Mouse (Mus musculus): ENCODE measurements at regions not wholly inside any gene's neighbourhood (a gene's known extent, or its start where the extent isn't known, plus 50 kb on each side); places are given as distances from the start of the nearest gene placed in this dataset.

DNA sequence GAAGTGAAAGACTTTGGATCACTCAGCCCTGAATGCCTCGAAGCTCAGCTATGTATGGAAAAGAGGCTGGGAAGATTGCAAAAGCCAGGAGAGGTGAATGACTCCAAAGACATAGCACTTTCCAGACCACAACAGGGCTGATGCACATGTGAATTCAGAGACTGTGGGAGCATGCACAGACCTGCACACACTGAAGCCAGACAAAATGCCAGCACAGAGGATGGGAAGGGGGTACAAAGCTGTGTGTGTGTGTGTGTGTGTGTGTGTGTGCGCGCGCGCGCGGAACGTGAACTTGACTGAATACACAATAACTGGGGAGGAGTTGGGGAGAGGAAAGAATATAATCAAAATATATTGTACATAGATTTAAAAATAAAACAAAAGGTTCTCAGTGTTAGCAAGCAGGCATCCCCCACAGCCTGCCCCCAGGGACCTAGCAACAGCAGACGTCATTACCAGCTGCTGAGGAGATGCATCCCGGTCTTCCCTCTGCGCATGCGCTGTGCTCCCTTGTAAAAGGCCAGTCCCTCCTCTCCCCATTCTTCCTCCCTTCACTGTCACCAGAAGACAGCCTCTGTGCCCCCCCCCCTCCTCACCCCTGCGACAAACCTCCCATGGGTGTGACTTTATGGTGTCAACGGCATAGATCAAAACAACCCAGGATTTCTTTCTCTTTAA lies 89.5 kb upstream of the Mrps22 start:
- H3K4me3 ChIP-seq (ENCODE audit: insufficient read depth in 1 of 2, low read depth in 1 of 2, low read length in 2 of 2, poor library complexity in 1 of 2, severe bottlenecking in 1 of 2): no peak overlapping the region
- H3K4me1 ChIP-seq (ENCODE audit: control insufficient read depth in 2 of 2, insufficient read depth in 2 of 2, low read length in 2 of 2, poor library complexity in 1 of 2): no peaks in the 10 kb centered on the region
- no peak overlapping the region for H3K9ac ChIP-seq (ENCODE audit: insufficient read depth, low read depth, low read length, poor library complexity, severe bottlenecking)
- H3K27ac ChIP-seq (ENCODE audit: insufficient read depth, low read depth, low read length, poor library complexity, severe bottlenecking): no peak overlapping the region
- H3K36me3 ChIP-seq (ENCODE audit: control insufficient read depth, insufficient read depth, low read length, poor library complexity, severe bottlenecking): no peaks in the 10 kb centered on the region
- TF ChIP-seq MAFK (IDR thresholded peaks at IDR 0.05; ENCODE audit: insufficient read depth, low read depth, low read length): no peak
- TF ChIP-seq ZC3H11A (IDR thresholded peaks at IDR 0.05; ENCODE audit: borderline replicate concordance, low read depth, low read length): no peak
- no peak for TF ChIP-seq HCFC1 (IDR thresholded peaks at IDR 0.05; ENCODE audit: borderline replicate concordance, insufficient read depth, low read length)
- TF ChIP-seq CHD2 (IDR thresholded peaks at IDR 0.05; ENCODE audit: low read depth, low read length): no peak
- no peak for TF ChIP-seq ZNF384 (IDR thresholded peaks at IDR 0.05; ENCODE audit: low read depth, low read length)
- no peak for DNase-seq (ENCODE audit: low read depth, low spot score)
- no peaks in the 10 kb centered on the region for H3K9me3 ChIP-seq (ENCODE audit: control insufficient read depth, insufficient read depth, low read depth, low read length)
- in situ Hi-C loops (cut with MboI; ENCODE audit: low sequenced_read_pairs in 2 of 2, unreplicated experiment in 2 of 2): no loop called here

DNA sequence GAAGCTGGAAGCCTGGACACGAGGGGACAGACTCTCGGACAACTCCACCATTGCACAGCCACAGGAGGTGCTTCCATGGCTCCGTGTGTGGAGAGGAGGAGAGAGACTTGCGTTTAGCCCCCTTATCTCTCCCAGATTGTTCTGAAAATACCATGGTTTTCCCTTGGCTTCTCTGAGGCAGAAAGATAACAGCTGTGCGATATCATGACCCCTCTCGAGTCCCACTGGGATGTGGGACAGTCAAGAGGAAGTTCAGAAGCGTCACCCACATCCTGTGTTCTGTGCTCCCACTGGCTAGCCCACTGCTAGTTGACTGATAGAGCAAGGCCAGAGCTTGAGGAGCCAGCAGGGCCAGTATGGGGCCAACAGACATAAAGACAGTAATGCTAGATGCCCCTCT lies 84.1 kb upstream of the Mrps22 start:
- H3K9ac ChIP-seq (ENCODE audit: insufficient read depth, low read depth, low read length, poor library complexity, severe bottlenecking): no peak overlapping the region
- H3K36me3 ChIP-seq (ENCODE audit: control insufficient read depth, insufficient read depth, low read length, poor library complexity, severe bottlenecking): no peaks in the 10 kb centered on the region
- no peak overlapping the region for H3K4me3 ChIP-seq (ENCODE audit: insufficient read depth in 1 of 2, low read depth in 1 of 2, low read length in 2 of 2, poor library complexity in 1 of 2, severe bottlenecking in 1 of 2)
- no peak for DNase-seq (ENCODE audit: low read depth, low spot score)
- no peak overlapping the region for H3K27ac ChIP-seq (ENCODE audit: insufficient read depth, low read depth, low read length, poor library complexity, severe bottlenecking)
- H3K9me3 ChIP-seq (ENCODE audit: control insufficient read depth, insufficient read depth, low read depth, low read length): peaks cover 2% of the 10 kb centered on the region; the same call in 1 of the 2 replicates
- no peaks in the 10 kb centered on the region for H3K4me1 ChIP-seq (ENCODE audit: control insufficient read depth in 2 of 2, insufficient read depth in 2 of 2, low read length in 2 of 2, poor library complexity in 1 of 2)
- TF ChIP-seq MAFK (IDR thresholded peaks at IDR 0.05; ENCODE audit: insufficient read depth, low read depth, low read length) (no peak), CHD2 (IDR thresholded peaks at IDR 0.05; ENCODE audit: low read depth, low read length) (no peak), ZNF384 (IDR thresholded peaks at IDR 0.05; ENCODE audit: low read depth, low read length) (no peak), ZC3H11A (IDR thresholded peaks at IDR 0.05; ENCODE audit: borderline replicate concordance, low read depth, low read length) (no peak), HCFC1 (IDR thresholded peaks at IDR 0.05; ENCODE audit: borderline replicate concordance, insufficient read depth, low read length) (no peak)
- in situ Hi-C loops (cut with MboI; ENCODE audit: low sequenced_read_pairs in 2 of 2, unreplicated experiment in 2 of 2): no loop called here

DNA sequence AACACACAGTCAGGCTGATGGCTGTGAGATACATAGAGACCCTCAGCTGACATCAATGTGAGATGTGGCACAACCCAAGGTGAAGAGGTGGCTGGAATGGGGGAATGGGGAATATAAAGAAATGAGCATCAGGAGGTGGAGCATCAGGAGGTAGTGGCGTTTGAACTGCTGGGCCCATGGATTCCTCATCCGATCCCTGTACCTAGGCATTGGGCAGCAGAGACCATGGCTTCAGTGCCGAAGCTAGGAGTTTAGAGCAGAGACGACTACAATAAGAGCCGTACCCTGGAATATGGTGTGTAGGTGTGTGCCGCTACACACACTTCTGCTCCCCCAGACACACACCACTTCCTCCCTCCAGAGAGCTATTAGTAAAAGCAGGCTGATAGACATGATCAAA lies 82.9 kb upstream of the Mrps22 start:
- Histone ChIP-seq H3K27ac (ENCODE audit: insufficient read depth, low read depth, low read length, poor library complexity, severe bottlenecking) (no peak overlapping the region), H3K4me1 (ENCODE audit: control insufficient read depth in 2 of 2, insufficient read depth in 2 of 2, low read length in 2 of 2, poor library complexity in 1 of 2) (no peaks in the 10 kb centered on the region), H3K9me3 (ENCODE audit: control insufficient read depth, insufficient read depth, low read depth, low read length) (peaks cover 2% of the 10 kb centered on the region; the same call in 1 of the 2 replicates), H3K9ac (ENCODE audit: insufficient read depth, low read depth, low read length, poor library complexity, severe bottlenecking) (no peak overlapping the region), H3K4me3 (ENCODE audit: insufficient read depth in 1 of 2, low read depth in 1 of 2, low read length in 2 of 2, poor library complexity in 1 of 2, severe bottlenecking in 1 of 2) (no peak overlapping the region), H3K36me3 (ENCODE audit: control insufficient read depth, insufficient read depth, low read length, poor library complexity, severe bottlenecking) (no peaks in the 10 kb centered on the region)
- DNase-seq (ENCODE audit: low read depth, low spot score): no peak
- in situ Hi-C loops (cut with MboI; ENCODE audit: low sequenced_read_pairs in 2 of 2, unreplicated experiment in 2 of 2): no loop called here
- no peak for TF ChIP-seq ZNF384 (IDR thresholded peaks at IDR 0.05; ENCODE audit: low read depth, low read length)
- TF ChIP-seq MAFK (IDR thresholded peaks at IDR 0.05; ENCODE audit: insufficient read depth, low read depth, low read length): no peak
- TF ChIP-seq HCFC1 (IDR thresholded peaks at IDR 0.05; ENCODE audit: borderline replicate concordance, insufficient read depth, low read length): no peak
- no peak for TF ChIP-seq CHD2 (IDR thresholded peaks at IDR 0.05; ENCODE audit: low read depth, low read length)
- no peak for TF ChIP-seq ZC3H11A (IDR thresholded peaks at IDR 0.05; ENCODE audit: borderline replicate concordance, low read depth, low read length)

DNA sequence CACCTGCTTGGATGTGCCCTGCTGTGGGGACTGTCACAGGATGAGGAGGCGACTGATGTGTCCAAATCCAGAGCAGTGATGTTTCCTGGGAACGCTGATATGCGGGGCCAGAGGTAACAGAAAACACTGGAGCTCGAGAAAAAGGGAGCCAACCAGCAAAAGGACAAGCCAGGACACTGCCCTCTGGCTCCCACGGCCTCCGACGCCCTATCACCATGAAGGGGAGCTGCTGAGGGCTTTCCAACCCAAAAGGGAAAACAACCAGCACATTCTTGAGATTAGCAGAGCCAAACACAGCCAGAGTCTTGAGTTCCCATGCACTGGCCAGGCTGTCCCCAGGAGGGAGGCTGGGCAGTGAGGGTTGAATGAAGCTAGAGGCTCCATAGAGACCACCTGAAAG lies 74.2 kb upstream of the Mrps22 start:
- DNase-seq (ENCODE audit: low read depth, low spot score): no peak
- Histone ChIP-seq H3K9me3 (ENCODE audit: control insufficient read depth, insufficient read depth, low read depth, low read length) (no peaks in the 10 kb centered on the region), H3K4me3 (ENCODE audit: insufficient read depth in 1 of 2, low read depth in 1 of 2, low read length in 2 of 2, poor library complexity in 1 of 2, severe bottlenecking in 1 of 2) (no peak overlapping the region), H3K27ac (ENCODE audit: insufficient read depth, low read depth, low read length, poor library complexity, severe bottlenecking) (no peak overlapping the region), H3K36me3 (ENCODE audit: control insufficient read depth, insufficient read depth, low read length, poor library complexity, severe bottlenecking) (no peaks in the 10 kb centered on the region), H3K4me1 (ENCODE audit: control insufficient read depth in 2 of 2, insufficient read depth in 2 of 2, low read length in 2 of 2, poor library complexity in 1 of 2) (peaks cover 0 to 2% of the 10 kb centered on the region in 2 experiments; a peak in 1 of 4 replicates), H3K9ac (ENCODE audit: insufficient read depth, low read depth, low read length, poor library complexity, severe bottlenecking) (no peak overlapping the region)
- TF ChIP-seq ZC3H11A (IDR thresholded peaks at IDR 0.05; ENCODE audit: borderline replicate concordance, low read depth, low read length): no peak
- no peak for TF ChIP-seq ZNF384 (IDR thresholded peaks at IDR 0.05; ENCODE audit: low read depth, low read length)
- TF ChIP-seq CHD2 (IDR thresholded peaks at IDR 0.05; ENCODE audit: low read depth, low read length): no peak
- no peak for TF ChIP-seq HCFC1 (IDR thresholded peaks at IDR 0.05; ENCODE audit: borderline replicate concordance, insufficient read depth, low read length)
- TF ChIP-seq MAFK (IDR thresholded peaks at IDR 0.05; ENCODE audit: insufficient read depth, low read depth, low read length): no peak
- in situ Hi-C loops (cut with MboI; ENCODE audit: low sequenced_read_pairs in 2 of 2, unreplicated experiment in 2 of 2): no loop called here

Measured in ES-E14 (cell line).